Mouse (Mus musculus) granulocyte monocyte progenitor cell, adult 5-6 weeks (primary cell): Measurements from ENCODE around the gene Ms4a15. TPM values are rescaled to one million over a fixed set of nuclear protein-coding genes. Genes with fewer than 3 reads are reported as not detected.

Experiments
- ATAC-seq: replicated peaks from 2 replicates; pipeline ENCODE4 v1.8.0; 2016; ENCODE audit warnings: mild to moderate bottlenecking, moderate TSS enrichment, inconsistent platforms; ENCODE audit not compliant: poor library complexity, severe bottlenecking
- total RNA-seq, 2 experiments: library from RNA; stranded (forward) in 1 of 2; stranded (reverse) in 1 of 2; fragments of 200-712, 200-1000 nt in 1 of 2; fragments of >200 nt in 1 of 2; fragmentation: Nextera tagmentation in 1 of 2; gene quantifications; 2 replicates each; pipeline ENCODE4 v1.2.3; 2014 to 2017

Gene Ms4a15
- total RNA-seq, 2 experiments from 2014 or later = not detected

GRCm38 (mm10) chr19:10968578-10968977, 24.5 kb downstream of the Ms4a15 start:
- ATAC-seq = no peak

DNA sequence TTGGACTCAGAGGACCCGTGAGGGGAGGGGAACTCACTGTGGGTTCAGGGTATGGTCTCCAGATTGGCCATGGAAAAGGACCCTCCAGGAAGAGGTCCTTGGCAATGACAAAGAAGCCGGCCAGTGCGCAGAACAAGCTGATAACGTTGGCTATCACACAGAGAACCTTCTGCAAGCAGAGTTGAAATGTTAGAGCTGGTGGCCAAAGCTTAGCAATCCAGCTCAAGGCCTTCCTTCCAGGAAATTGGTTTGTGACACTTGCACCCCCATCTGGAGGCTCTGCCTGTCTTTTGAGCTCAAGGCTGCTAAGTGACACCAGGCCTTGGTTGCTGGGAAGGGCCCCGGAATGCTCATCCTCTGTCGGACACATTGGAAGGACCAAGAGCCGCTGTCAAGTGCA, 27.3 kb downstream of the Ms4a15 start:
- ATAC-seq = no peak

DNA sequence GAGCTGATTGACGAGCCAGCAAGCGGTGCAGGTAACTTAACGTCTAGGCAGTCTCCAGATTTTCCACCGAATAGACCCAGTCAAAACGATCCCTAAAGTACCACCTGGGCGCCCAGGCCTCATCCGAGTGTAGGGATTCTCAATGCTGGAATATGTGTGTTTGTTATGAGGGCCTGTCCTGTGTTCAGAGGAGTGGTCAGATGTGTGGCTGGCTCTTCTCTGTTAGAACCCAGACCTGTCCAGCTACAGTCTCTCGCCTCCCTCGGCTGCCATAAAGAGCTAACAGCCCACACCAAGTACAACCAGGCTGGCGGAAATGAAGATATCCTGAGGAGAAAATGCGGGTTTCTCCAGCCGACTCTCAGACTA, 33.1 kb downstream of the Ms4a15 start:
- ATAC-seq = no peak

- peak; percentile 92 for ATAC-seq
Observed at GRCm38 (mm10) chr19:10959085-10959977, 33.7 kb downstream of the Ms4a15 start.

GRCm38 (mm10) chr19:10952021-10952939, 40.8 kb downstream of the Ms4a15 start:
- ATAC-seq = no peak

GRCm38 (mm10) chr19:10949558-10949957, 43.5 kb downstream of the Ms4a15 start:
- ATAC-seq = peak; percentile 26; the same call in 1 of the 2 replicates

- peak; percentile 88 for ATAC-seq
Observed at GRCm38 (mm10) chr19:10949112-10949511, 43.9 kb downstream of the Ms4a15 start, which contains the start of gene Ccdc86. Gene Ccdc86, minus strand, starts transcription at chr19:10949266.

- ATAC-seq = peak; percentile 0; the same call in 1 of the 2 replicates
Observed at GRCm38 (mm10) chr19:10948416-10948815, 44.6 kb downstream of the Ms4a15 start.

DNA sequence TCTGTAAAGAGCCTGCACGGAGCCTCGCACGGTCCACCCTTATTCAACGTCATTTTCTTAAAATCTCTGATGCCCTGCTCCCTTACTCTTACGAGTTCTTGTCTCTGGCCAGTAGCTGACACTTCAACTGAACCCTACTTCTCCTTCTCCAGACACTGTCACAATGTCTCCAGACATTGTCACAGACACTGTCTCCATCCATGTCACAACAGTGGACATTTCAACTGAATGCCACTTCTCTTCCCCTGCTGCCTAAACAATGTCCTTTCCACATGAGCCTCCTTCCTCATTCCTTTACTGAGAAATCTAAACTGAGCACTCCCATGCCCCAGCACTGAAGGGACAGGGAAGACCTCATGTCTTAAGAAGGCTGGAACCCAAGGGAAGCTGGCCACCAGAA, 45.8 kb downstream of the Ms4a15 start:
- ATAC-seq = peak; percentile 53

- no peak for ATAC-seq
Observed at GRCm38 (mm10) chr19:10946506-10946905, 46.5 kb downstream of the Ms4a15 start.

GRCm38 (mm10) chr19:10943955-10944354, 49.1 kb downstream of the Ms4a15 start:
- ATAC-seq = peak; percentile 61

GRCm38 (mm10) chr19:10940801-10941457, 52.1 kb downstream of the Ms4a15 start:
- ATAC-seq = peak; percentile 5; the same call in 1 of the 2 replicates

DNA sequence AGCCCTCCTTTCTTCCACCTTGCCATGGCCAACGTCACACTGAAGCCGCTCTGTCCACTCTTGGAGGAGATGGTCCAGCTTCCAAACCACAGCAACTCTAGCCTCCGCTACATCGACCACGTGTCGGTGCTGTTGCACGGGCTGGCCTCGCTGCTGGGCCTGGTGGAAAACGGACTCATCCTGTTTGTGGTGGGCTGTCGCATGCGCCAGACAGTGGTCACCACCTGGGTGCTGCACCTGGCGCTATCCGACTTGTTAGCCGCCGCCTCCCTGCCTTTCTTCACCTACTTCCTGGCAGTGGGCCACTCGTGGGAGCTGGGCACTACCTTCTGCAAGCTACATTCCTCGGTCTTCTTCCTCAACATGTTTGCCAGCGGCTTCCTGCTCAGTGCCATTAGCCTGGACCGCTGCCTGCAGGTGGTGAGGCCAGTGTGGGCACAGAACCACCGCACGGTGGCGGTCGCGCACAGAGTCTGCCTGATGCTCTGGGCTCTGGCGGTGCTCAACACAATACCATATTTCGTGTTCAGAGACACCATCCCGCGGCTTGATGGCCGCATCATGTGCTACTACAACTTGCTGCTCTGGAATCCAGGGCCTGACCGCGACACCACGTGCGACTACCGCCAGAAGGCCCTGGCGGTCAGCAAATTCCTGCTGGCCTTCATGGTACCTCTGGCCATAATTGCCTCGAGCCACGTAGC, 52.8 kb downstream of the Ms4a15 start:
- ATAC-seq = peak; percentile 69

GRCm38 (mm10) chr19:10938771-10939170, 54.3 kb downstream of the Ms4a15 start:
- no peak for ATAC-seq

DNA sequence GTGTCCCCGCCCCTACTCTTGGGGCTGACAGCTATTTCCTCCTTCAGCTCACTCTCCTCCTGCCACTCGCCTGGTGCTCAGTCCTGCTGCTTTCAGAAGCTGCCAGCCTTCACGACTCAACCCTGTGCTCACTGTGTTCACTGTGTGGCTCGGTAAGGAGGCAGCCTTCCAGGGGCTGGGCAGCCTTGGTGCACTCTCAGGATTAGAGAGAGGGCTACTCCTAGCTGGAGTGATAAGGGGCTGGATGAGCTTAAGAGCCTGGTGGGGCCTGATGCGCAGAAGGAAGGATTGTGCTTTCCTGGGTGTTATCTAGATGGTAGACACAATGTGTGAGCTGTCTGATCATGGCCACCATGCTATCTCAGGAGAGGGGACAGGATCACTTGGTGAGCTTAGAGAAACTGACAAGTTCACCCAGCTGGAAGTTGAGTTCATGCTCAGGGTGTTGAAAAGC, 55.9 kb downstream of the Ms4a15 start, which contains the start of gene Ptgdr2:
Gene Ptgdr2 (plus strand): TSS at position 51 of the 454 bp plus-strand sequence.
- no peak for ATAC-seq

- ATAC-seq = no peak
Observed at GRCm38 (mm10) chr19:10936077-10936476, 57.0 kb downstream of the Ms4a15 start.

DNA sequence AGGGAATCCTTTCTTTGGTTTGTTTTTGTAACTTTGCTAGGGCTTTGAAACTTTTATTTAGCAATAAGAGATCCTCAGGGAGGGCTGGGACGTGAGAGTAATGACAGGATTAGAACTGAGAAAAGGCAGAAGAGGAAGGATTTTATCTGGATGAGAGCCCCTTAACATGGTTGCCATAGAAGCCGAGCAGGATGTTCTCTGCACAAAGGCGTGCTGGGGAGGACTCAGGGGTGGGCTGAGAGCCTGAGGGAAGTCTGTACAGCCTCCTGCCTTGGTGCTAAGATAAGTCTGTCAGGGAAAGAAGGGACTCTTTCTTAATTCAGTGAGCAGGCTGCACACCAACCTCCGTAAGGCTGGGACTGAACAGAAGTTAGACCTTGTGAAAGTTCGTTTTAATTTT, 58.0 kb downstream of the Ms4a15 start:
- ATAC-seq = no peak

DNA sequence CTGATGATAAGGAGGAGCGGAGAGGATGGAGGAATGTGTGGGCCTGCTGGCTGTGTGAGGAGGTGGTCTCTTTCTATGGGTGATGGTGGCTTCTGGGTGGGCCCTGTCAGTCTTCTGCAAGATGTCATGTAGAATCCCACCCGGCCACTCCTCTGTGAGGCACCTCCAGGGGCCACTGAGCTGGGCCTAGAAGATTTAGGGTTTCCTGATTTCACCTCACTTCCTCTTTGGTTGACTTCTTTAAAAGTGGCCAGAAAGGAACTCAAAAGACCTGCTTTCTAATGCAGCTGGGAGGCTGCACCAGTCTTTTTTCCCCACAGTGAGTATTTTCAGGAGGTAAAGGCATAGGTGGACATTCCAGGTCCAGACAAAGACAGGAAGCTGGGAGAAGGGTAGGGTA, 62.4 kb downstream of the Ms4a15 start:
- ATAC-seq = peak; percentile 62
